Mouse (Mus musculus) CH12.LX (cell line): Measurements from ENCODE around the gene Arl2bp. TPM values are rescaled to one million over a fixed set of nuclear protein-coding genes. Genes with fewer than 3 reads are reported as not detected.

Experiments
- DNase-seq: peaks from one replicate; pipeline ENCODE4 v3.0.0-alpha.2; 2013; ENCODE audit errors: extremely low read depth
- H3K27ac ChIP-seq: 2 replicates; pipeline ENCODE4 v1.5.1; 2012; ENCODE audit warnings: low read depth, mild to moderate bottlenecking, control low read depth, moderate library complexity; ENCODE audit not compliant: insufficient read depth
- H3K27me3 ChIP-seq: replicated peaks from 2 replicates; pipeline ENCODE3; 2012; ENCODE audit warnings: inconsistent platforms
- H3K36me3 ChIP-seq, 2 experiments: replicated peaks in 1 of 2; 2 replicates each; pipeline versions ENCODE3 to v1.6.1; 2012; ENCODE audit warnings: inconsistent platforms in 1 of 2, low read length in 1 of 2, mild to moderate bottlenecking in 1 of 2, mixed read lengths in 1 of 2, moderate library complexity in 1 of 2; ENCODE audit not compliant: control insufficient read depth in 1 of 2, insufficient read depth in 1 of 2
- H3K4me1 ChIP-seq, 2 experiments: 2 replicates each; pipeline ENCODE4 v1.6.1; 2012; ENCODE audit warnings: inconsistent platforms in 1 of 2, moderate library complexity in 1 of 2; ENCODE audit not compliant: insufficient read depth in 2 of 2, control insufficient read depth in 1 of 2
- H3K4me2 ChIP-seq: 2 replicates; pipeline ENCODE4 v1.6.1; 2012; ENCODE audit warnings: low read depth, mild to moderate bottlenecking, control low read depth; ENCODE audit not compliant: poor library complexity, insufficient read depth, severe bottlenecking
- H3K4me3 ChIP-seq, 3 experiments: fragments of 150-350 bp in 1 of 3; sonication (generic) in 1 of 3; replicated peaks in 1 of 3; 2 replicates each; pipeline versions ENCODE3 to v1.5.1; 2011 to 2012; ENCODE audit warnings: low read depth in 2 of 3, low read length in 2 of 3, mild to moderate bottlenecking in 2 of 3, moderate library complexity in 2 of 3, control low read depth in 1 of 3, improper control_type of control experiment in 1 of 3, inconsistent platforms in 1 of 3, mixed read lengths in 1 of 3; ENCODE audit not compliant: poor library complexity in 1 of 3
- H3K79me2 ChIP-seq: replicated peaks from 2 replicates; pipeline ENCODE4 v1.6.1; 2012; ENCODE audit warnings: mild to moderate bottlenecking, moderate library complexity; ENCODE audit not compliant: control insufficient read depth, poor library complexity, insufficient read depth, severe bottlenecking; ENCODE audit errors: extremely low read depth
- H3K9ac ChIP-seq: 2 replicates; pipeline ENCODE4 v1.6.1; 2012; ENCODE audit warnings: low read depth, mild to moderate bottlenecking, control low read depth, moderate library complexity; ENCODE audit not compliant: insufficient read depth
- H3K9me3 ChIP-seq: replicated peaks from 2 replicates; pipeline ENCODE3; 2012; ENCODE audit warnings: low read length, inconsistent platforms, mixed read lengths
- BHLHE40 ChIP-seq: IDR thresholded peaks from 2 replicates; pipeline ENCODE4 v1.6.1; 2011; ENCODE audit warnings: mild to moderate bottlenecking, low read depth, low read length, improper control_type of control experiment
- CHD1 ChIP-seq: IDR thresholded peaks from 2 replicates; pipeline ENCODE4 v1.6.1; 2012; ENCODE audit warnings: low read depth, low read length, improper control_type of control experiment, inconsistent platforms
- GABPA ChIP-seq: IDR thresholded peaks from 2 replicates; pipeline ENCODE4 v1.6.1; 2012; ENCODE audit warnings: low read depth, low read length, improper control_type of control experiment, inconsistent platforms; ENCODE audit not compliant: insufficient replicate concordance
- HCFC1 ChIP-seq: IDR thresholded peaks from 2 replicates; pipeline ENCODE4 v1.6.1; 2012; ENCODE audit warnings: low read depth, mild to moderate bottlenecking, inconsistent platforms, low read length, improper control_type of control experiment
- MAFK ChIP-seq: IDR thresholded peaks from 2 replicates; pipeline ENCODE4 v1.6.1; 2011; ENCODE audit warnings: low read length, improper control_type of control experiment; ENCODE audit not compliant: insufficient replicate concordance
- MAZ ChIP-seq: IDR thresholded peaks from 2 replicates; pipeline ENCODE4 v1.6.1; 2012; ENCODE audit warnings: low read depth, mild to moderate bottlenecking, inconsistent platforms, low read length, improper control_type of control experiment, moderate library complexity
- MEF2A ChIP-seq: IDR thresholded peaks from 2 replicates; pipeline ENCODE4 v1.6.1; 2014; ENCODE audit warnings: low read depth, mild to moderate bottlenecking, inconsistent platforms, low read length, improper control_type of control experiment, borderline replicate concordance
- MXI1 ChIP-seq: IDR thresholded peaks from 2 replicates; pipeline ENCODE4 v1.6.1; 2011; ENCODE audit warnings: mild to moderate bottlenecking, low read depth, low read length, improper control_type of control experiment
- PAX5 ChIP-seq: IDR thresholded peaks from 2 replicates; pipeline ENCODE4 v1.6.1; 2012; ENCODE audit warnings: low read length, inconsistent platforms, mixed read lengths
- POLR2A ChIP-seq: IDR thresholded peaks from 2 replicates; pipeline ENCODE4 v1.6.1; 2011; ENCODE audit warnings: low read depth, mild to moderate bottlenecking, improper control_type of control experiment, low read length
- RCOR1 ChIP-seq: conservative IDR thresholded peaks from 2 replicates; pipeline ENCODE4 v1.6.1; 2012; ENCODE audit warnings: low read depth, mild to moderate bottlenecking, inconsistent platforms, low read length, improper control_type of control experiment
- SMC3 ChIP-seq: IDR thresholded peaks from 2 replicates; pipeline ENCODE4 v1.6.1; 2011; ENCODE audit warnings: low read depth, low read length, improper control_type of control experiment
- UBTF ChIP-seq: IDR thresholded peaks from 2 replicates; pipeline ENCODE4 v1.6.1; 2012; ENCODE audit warnings: low read depth, mild to moderate bottlenecking, inconsistent platforms, low read length, improper control_type of control experiment, moderate library complexity
- ZC3H11A ChIP-seq: IDR thresholded peaks from 2 replicates; pipeline ENCODE4 v1.6.1; 2012; ENCODE audit warnings: low read depth, mild to moderate bottlenecking, inconsistent platforms, low read length, improper control_type of control experiment
- ZKSCAN1 ChIP-seq: IDR thresholded peaks from 2 replicates; pipeline ENCODE4 v1.6.1; 2012; ENCODE audit warnings: low read depth, inconsistent platforms, low read length, improper control_type of control experiment, borderline replicate concordance
- ZNF384 ChIP-seq: IDR thresholded peaks from 2 replicates; pipeline ENCODE4 v1.6.1; 2012; ENCODE audit warnings: low read depth, low read length, improper control_type of control experiment, inconsistent platforms
- dilution Hi-C: fragments of 300-500 bp; cut with MboI; formaldehyde crosslinking; loops from 2 replicates; pipeline ENCODE4 v1.14.3; 2020; ENCODE audit warnings: low sequenced_read_pairs; ENCODE audit not compliant: extremely low pct_unique_long_range_greater_than_20kb, extremely low pct_ligation_motif_present
- in situ Hi-C: fragments of 300-500 bp; cut with MboI; formaldehyde crosslinking; loops from 3 replicates; pipeline ENCODE4 v1.14.3; 2019; ENCODE audit warnings: low sequenced_read_pairs, low pct_ligation_motif_present, low pct_unique_long_range_greater_than_20kb, mixed read lengths
- polyA plus RNA-seq: library from polyadenylated mRNA; unstranded; fragments of >175 nt; gene quantifications from 2 replicates; pipeline ENCODE4 v1.2.1, GENCODE M21; 2012; ENCODE audit warnings: low read depth; ENCODE audit not compliant: insufficient read length
- total RNA-seq, 2 experiments: library from RNA; depleted of rRNA; stranded (reverse); fragments of 300-350 nt in 1 of 2; fragments of >200 nt in 1 of 2; gene quantifications; 2 replicates each; pipeline ENCODE4 v1.2.3; 2012 to 2014

Gene Arl2bp
- total and polyA plus RNA-seq, 3 experiments, result 24.8 to 107 (median 85.1) TPM

DNA sequence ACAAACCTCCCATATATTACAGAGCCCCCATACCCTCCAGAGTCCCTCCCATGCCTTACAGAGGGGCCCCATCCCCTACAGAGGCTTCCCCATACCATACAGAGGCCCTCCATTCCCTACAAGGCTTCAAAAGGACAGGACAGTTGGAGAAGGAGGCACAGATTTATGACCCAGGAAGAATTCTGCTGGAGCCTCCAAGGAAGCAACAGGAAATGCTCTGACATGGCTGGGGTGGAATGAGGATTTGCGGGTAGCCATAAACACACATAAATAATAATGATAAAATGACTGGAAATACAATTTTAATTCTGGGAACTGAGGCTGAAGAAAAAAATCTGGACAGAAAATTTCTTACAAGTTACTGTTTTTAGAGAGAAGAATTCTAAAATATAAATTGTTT, 50.4 kb downstream of the Arl2bp start:
- TF ChIP-seq MEF2A (no peak), MAZ (no peak), RCOR1 (no peak), SMC3 (no peak), UBTF (no peak), GABPA (no peak), ZC3H11A (no peak), MAFK (no peak), CHD1 (no peak), BHLHE40 (no peak), PAX5 (no peak), HCFC1 (no peak), ZNF384 (no peak), ZKSCAN1 (no peak), POLR2A (no peak), MXI1 (no peak)
- TF ChIP-seq, all 38 proteins: peak for 0
- no peak overlapping the region for H3K9ac ChIP-seq
- no peak overlapping the region for H3K27ac ChIP-seq
- dilution Hi-C loops, result no loop called here
- no peak overlapping the region for H3K4me2 ChIP-seq
- DNase-seq, result no peak
- no peaks in the 10 kb centered on the region for H3K9me3 ChIP-seq
- peaks cover 8 to 26% of the 10 kb centered on the region in 2 experiments for H3K4me1 ChIP-seq
- no peaks in the 10 kb centered on the region for H3K27me3 ChIP-seq
- H3K36me3 ChIP-seq, result no peaks in the 10 kb centered on the region
- H3K4me3 ChIP-seq, result no peak overlapping the region
- H3K79me2 ChIP-seq, result no peaks in the 10 kb centered on the region
- in situ Hi-C loops, result no loop called here

Other genes starting within 250 kb of the Arl2bp start
- gene Nlrc5, start 232.2 kb upstream of the Arl2bp start, total RNA-seq (2012; rRNA removed), result 58.6 and 73.0 TPM in 2 replicates
- gene Nlrc5, start 232.2 kb upstream of the Arl2bp start, total RNA-seq (2014; rRNA removed), result 58.1 and 60.2 TPM in 2 replicates
- gene Nlrc5, start 232.2 kb upstream of the Arl2bp start, polyA plus RNA-seq, result 72.5 and 75.2 TPM in 2 replicates
- 70.6 and 118 TPM in 2 replicates for gene Cpne2, start 133.6 kb upstream of the Arl2bp start, total RNA-seq (2012; rRNA removed)
- 10.3 and 12.7 TPM in 2 replicates for gene Cpne2, start 133.6 kb upstream of the Arl2bp start, total RNA-seq (2014; rRNA removed)
- 26.7 and 29.3 TPM in 2 replicates for gene Cpne2, start 133.6 kb upstream of the Arl2bp start, polyA plus RNA-seq
- 17.5 and 18.0 TPM in 2 replicates for gene Rspry1, start 64.7 kb upstream of the Arl2bp start, total RNA-seq (2012; rRNA removed)
- 23.5 and 26.9 TPM in 2 replicates for gene Rspry1, start 64.7 kb upstream of the Arl2bp start, total RNA-seq (2014; rRNA removed)
- 11.4 and 13.4 TPM in 2 replicates for gene Rspry1, start 64.7 kb upstream of the Arl2bp start, polyA plus RNA-seq
- 30.7 and 35.5 TPM in 2 replicates for gene Fam192a, start 64.6 kb upstream of the Arl2bp start, total RNA-seq (2012; rRNA removed)
- gene Fam192a, start 64.6 kb upstream of the Arl2bp start, total RNA-seq (2014; rRNA removed), result 37.6 and 43.7 TPM in 2 replicates
- gene Fam192a, start 64.6 kb upstream of the Arl2bp start, polyA plus RNA-seq, result 80.3 and 95.6 TPM in 2 replicates
- 25.9 and 29.5 TPM in 2 replicates for gene Pllp, start 29.7 kb downstream of the Arl2bp start, total RNA-seq (2012; rRNA removed)
- gene Pllp, start 29.7 kb downstream of the Arl2bp start, total RNA-seq (2014; rRNA removed), result 5.1 and 5.3 TPM in 2 replicates
- 3.7 and 6.1 TPM in 2 replicates for gene Pllp, start 29.7 kb downstream of the Arl2bp start, polyA plus RNA-seq
- gene Ccl22, start 79.0 kb downstream of the Arl2bp start, total RNA-seq (2012; rRNA removed), result 1,648 and 3,114 TPM in 2 replicates
- gene Ccl22, start 79.0 kb downstream of the Arl2bp start, total RNA-seq (2014; rRNA removed), result 1,111 and 1,396 TPM in 2 replicates
- 4,019 and 4,546 TPM in 2 replicates for gene Ccl22, start 79.0 kb downstream of the Arl2bp start, polyA plus RNA-seq
- gene Cx3cl1, start 105.4 kb downstream of the Arl2bp start, total RNA-seq (2012; rRNA removed), result 2.5 and 3.7 TPM in 2 replicates
- 0.19 TPM in 1 of 2 replicates, not detected in the other for gene Cx3cl1, start 105.4 kb downstream of the Arl2bp start, total RNA-seq (2014; rRNA removed)
- gene Cx3cl1, start 105.4 kb downstream of the Arl2bp start, polyA plus RNA-seq, result 4.2 and 4.6 TPM in 2 replicates
- gene Ccl17, start 143.9 kb downstream of the Arl2bp start, total RNA-seq (2012; rRNA removed), result 2.1 and 2.2 TPM in 2 replicates
- 2.5 and 2.6 TPM in 2 replicates for gene Ccl17, start 143.9 kb downstream of the Arl2bp start, total RNA-seq (2014; rRNA removed)
- 1.3 and 2.5 TPM in 2 replicates for gene Ccl17, start 143.9 kb downstream of the Arl2bp start, polyA plus RNA-seq
- gene Coq9, start 171.7 kb downstream of the Arl2bp start, total RNA-seq (2012; rRNA removed), result 68.5 and 82.2 TPM in 2 replicates
- gene Coq9, start 171.7 kb downstream of the Arl2bp start, total RNA-seq (2014; rRNA removed), result 44.2 and 48.5 TPM in 2 replicates
- gene Coq9, start 171.7 kb downstream of the Arl2bp start, polyA plus RNA-seq, result 68.8 and 97.0 TPM in 2 replicates
- 83.1 and 99.8 TPM in 2 replicates for gene Ciapin1, start 171.8 kb downstream of the Arl2bp start, total RNA-seq (2012; rRNA removed)
- 89.4 and 97.1 TPM in 2 replicates for gene Ciapin1, start 171.8 kb downstream of the Arl2bp start, total RNA-seq (2014; rRNA removed)
- gene Ciapin1, start 171.8 kb downstream of the Arl2bp start, polyA plus RNA-seq, result 139 and 189 TPM in 2 replicates
- 93.2 and 102 TPM in 2 replicates for gene Polr2c, start 190.8 kb downstream of the Arl2bp start, total RNA-seq (2012; rRNA removed)
- gene Polr2c, start 190.8 kb downstream of the Arl2bp start, total RNA-seq (2014; rRNA removed), result 120 and 130 TPM in 2 replicates
- gene Polr2c, start 190.8 kb downstream of the Arl2bp start, polyA plus RNA-seq, result 134 and 141 TPM in 2 replicates
- 1.8 and 2.3 TPM in 2 replicates for gene Dok4, start 209.7 kb downstream of the Arl2bp start, total RNA-seq (2012; rRNA removed)
- 1.6 and 2.3 TPM in 2 replicates for gene Dok4, start 209.7 kb downstream of the Arl2bp start, total RNA-seq (2014; rRNA removed)
- gene Dok4, start 209.7 kb downstream of the Arl2bp start, polyA plus RNA-seq, result 1.7 and 1.9 TPM in 2 replicates